Mouse (Mus musculus) heart, embryonic 16.5 days (tissue): Measurements from ENCODE around the gene H2al1k. TPM values are rescaled to one million over a fixed set of nuclear protein-coding genes. Genes with fewer than 3 reads are reported as not detected.

Experiments
- polyA plus RNA-seq: library from polyadenylated mRNA; unstranded; fragments of >200 nt; fragmentation: Nextera tagmentation; extraction: Ambion mirVana; gene quantifications from 2 replicates; pipeline ENCODE4 v1.2.1, GENCODE M21; 2015

The H2al1k gene
- polyA plus RNA-seq, 1 experiment from 2014 or later, result not detected

Other genes starting within 250 kb of the H2al1k start
- gene 4930402K13Rik, start 246.1 kb upstream of the H2al1k start, polyA plus RNA-seq, result not detected in 2 replicates
- 2.8 and 3.4 TPM in 2 replicates for gene Lancl3, start 150.7 kb upstream of the H2al1k start, polyA plus RNA-seq
- not detected in 2 replicates for gene Gm14862, start 93.7 kb upstream of the H2al1k start, polyA plus RNA-seq
- 3.0 and 3.2 TPM in 2 replicates for gene Xk, start 77.9 kb upstream of the H2al1k start, polyA plus RNA-seq
- gene H2al1m, start 66.9 kb upstream of the H2al1k start, polyA plus RNA-seq, result not detected in 2 replicates
- gene Cybb, start 137.1 kb downstream of the H2al1k start, polyA plus RNA-seq, result 2.2 and 2.3 TPM in 2 replicates
- not detected in 2 replicates for gene H2al1o, start 221.8 kb downstream of the H2al1k start, polyA plus RNA-seq